Mouse (Mus musculus) left cerebral cortex, postnatal 36 days (tissue): ENCODE measurements at regions not wholly inside any gene's neighbourhood (a gene's known extent, or its start where the extent isn't known, plus 50 kb on each side); places are given as distances from the start of the nearest gene placed in this dataset.
"Not testable (repeated sequence)": the region's sequence is repeated elsewhere in the genome, so short reads cannot be mapped to it uniquely, and the experiment has no call there.

ENCODE experiments used
- DNase-seq, 2 experiments: peaks; one replicate each; pipeline ENCODE4 v3.0.0; 2021 to 2022; ENCODE audit warnings: low spot score in 2 of 2, mixed read lengths in 1 of 2
- intact Hi-C: fragments of 180-260 bp; cut with DNase I; formaldehyde crosslinking; loops from one replicate; pipeline ENCODE4 v1.15.1; 2025

DNA sequence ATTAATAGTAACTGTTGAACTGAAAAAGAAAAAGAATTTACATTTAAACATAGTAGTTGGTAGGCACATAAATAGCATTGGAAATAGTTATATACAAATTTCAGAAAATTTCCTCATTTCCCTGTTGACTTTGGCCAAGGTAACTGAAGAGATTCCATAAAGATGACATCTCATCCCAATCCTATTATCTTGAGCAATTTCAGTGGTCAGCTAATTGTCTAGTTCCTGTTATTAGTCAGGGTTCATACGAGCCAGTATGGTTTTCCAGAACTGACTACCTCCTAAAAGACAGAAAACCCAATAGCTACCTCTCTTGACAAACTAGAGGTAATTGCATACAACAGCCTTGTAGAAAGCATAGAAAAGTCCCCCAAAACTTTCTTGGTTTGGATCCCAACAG, 71.6 kb upstream of the Rmdn2 start:
- DNase-seq, result no peak
- intact Hi-C loops, result no loop called here

DNA sequence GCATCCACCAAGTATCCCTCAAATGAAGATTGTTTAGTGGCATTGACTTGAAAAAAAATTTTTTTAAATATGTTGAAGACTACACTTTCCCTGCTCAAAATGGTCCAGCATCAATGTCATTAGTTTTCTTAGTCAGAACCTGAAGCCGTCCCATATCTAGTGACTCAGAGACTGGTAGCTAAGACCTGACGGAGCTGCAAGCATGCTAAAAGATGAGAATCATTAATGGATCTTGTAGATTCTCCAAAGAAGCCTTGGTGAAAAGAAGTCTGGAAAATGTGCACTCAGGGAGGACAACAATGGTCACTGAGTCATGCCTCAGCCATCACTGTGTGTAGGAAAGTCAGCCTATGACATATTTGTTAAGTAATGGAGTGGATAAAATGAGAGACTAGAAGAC, 71.2 kb upstream of the Rmdn2 start:
- no peak for DNase-seq
- intact Hi-C loops, result no loop called here

GRCm38 (mm10) chr17:79543907-79544522, 67.6 kb upstream of the Rmdn2 start:
- DNase-seq, result no peak
- intact Hi-C loops, result no loop called here

DNA sequence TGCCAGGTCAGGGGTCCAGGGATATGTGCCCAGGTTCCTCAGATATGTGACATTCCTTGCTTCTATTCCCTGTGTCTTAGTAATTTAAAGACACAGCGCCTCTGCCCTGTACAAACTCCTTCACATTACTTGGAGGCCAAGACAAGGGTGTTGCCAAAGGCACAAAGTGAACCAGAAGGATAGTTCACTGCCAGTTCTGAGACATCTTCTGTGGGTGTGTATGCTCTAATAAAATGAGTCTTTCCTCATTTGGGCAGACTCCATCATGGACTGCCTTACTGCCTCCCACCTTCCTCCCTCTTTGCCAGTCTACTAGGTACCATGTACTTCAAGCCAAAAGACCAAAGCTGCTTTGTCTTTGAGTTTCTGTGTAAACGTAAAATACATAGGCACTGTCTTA, 65.8 kb upstream of the Rmdn2 start:
- intact Hi-C loops, result no loop called here
- DNase-seq, result no peak

GRCm38 (mm10) chr17:79547075-79547474, 64.6 kb upstream of the Rmdn2 start:
- intact Hi-C loops, result no loop called here

DNA sequence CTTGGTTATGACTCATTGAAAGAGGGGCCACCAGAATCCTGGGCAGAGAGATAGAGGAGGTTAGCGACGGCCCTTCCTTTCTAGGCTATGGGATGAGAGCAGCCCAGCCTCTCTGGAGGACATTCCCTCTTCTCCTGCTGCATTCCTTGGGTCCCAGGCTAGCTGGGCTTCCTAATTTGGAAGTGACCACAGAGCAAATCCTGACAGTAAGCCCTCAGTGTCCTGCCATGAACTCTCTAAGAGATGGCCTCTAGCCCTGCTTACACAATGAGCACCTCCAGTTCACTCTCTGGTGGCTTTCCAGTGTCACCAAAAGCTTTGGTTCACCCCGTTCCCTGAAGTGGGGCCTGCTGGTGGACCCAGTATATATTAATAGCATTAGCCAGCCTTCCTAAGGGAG, 64.1 kb upstream of the Rmdn2 start:
- DNase-seq, result no peak
- intact Hi-C loops, result no loop called here

More at GRCm38 (mm10) chr17:79547075-79547474, 64.6 kb upstream of the Rmdn2 start:
- no peak for DNase-seq

- intact Hi-C loops, result not testable (repeated sequence)
Measured at GRCm38 (mm10) chr17:79550409-79550808, 61.3 kb upstream of the Rmdn2 start.

DNA sequence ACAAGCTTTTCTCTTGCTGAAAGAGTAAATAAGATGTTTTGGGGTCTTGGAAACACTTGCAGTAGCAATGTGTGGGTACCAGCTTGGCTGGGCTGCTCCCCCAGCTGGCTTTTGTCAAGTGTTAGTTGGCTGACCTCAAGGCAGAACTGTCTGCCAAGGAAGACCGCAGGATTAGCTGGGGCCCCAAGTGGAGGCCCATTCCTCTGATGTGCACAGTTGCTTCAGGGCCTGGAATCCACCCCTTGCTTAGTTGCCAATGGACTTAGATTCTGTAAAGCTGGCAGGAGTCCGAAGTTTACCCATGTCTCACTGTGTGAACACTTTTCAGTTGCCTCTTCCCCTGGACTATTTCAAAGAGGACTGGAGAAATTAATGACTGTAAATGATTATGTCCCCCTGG, 57.8 kb upstream of the Rmdn2 start:
- intact Hi-C loops, result no loop called here
- DNase-seq, result no peak

More at GRCm38 (mm10) chr17:79550409-79550808, 61.3 kb upstream of the Rmdn2 start:
- DNase-seq, result not testable (repeated sequence)

DNA sequence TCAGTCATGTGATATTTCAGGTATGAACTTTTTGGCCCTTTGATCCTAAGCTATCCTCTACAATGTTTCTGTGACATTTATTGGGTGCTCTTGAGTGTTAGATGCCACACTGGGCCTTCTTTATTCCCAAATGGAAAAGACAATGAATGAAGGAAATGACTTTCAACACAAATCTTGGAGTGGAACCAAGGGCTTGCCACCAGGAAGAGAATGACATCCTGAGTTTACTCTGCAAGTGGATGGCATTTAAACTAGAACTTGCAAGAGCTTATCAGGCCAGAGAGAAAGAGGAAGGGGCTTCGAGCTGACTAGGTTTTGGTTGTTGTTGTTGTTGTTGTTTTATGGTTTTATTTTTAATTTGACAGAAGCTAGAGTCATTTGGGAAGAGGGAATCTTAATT, 56.1 kb upstream of the Rmdn2 start:
- DNase-seq, result no peak
- intact Hi-C loops, result no loop called here
